Comparison of ENCODE assay signal across 8 mouse cellular contexts in the genomic region with DNA sequence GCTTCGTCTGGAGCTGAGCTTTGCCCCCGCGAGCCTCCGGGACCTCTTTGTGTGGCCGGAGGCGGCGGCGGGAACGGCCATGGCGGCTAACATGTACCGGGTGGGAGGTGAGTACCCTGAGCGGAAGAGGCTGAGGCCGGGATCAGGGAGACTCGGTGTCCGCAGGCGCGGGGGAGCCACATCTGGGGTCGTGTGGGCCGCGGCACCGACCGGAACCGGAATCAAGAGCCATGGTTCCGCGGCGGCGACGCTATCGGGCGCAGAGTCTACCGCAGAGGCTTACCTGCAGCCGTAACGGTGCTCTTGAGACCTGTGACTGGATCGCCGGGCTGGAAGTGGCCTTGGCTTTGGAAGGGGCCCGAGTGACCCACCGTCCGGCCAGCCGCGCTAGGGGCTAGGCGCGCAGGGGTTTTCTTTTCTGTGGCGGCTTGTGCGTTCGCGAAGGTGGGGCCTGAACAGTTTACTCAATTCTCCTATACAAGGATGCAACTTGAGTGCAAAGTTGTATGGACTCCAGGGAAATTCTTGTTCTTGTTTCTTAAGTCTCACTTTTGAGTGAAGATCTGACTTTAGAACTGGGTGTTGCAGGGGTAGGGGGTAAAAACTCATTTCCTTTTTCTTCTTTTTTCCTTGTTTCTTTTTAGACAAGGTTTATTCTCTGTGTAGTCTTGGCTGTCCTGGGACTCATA. TPM values are rescaled to one million over a fixed set of nuclear protein-coding genes. Genes with fewer than 3 reads are reported as not detected.
DNase-seq lines count a peak whose midpoint lies in the region; ATAC-seq lines count a peak whose summit lies in the region.

No protein-coding gene starts in this region.

- peak overlapping the region; percentile 97 for H3K4me3 ChIP-seq in embryonic facial prominence, embryonic 10.5 days
- peak overlapping the region; percentile 97 for H3K4me3 ChIP-seq in hindbrain, embryonic 11.5 days (ENCODE audit: low read depth, low read length)
- H3K4me3 ChIP-seq in liver, embryonic 11.5 days (ENCODE audit: low read depth, low read length): peak overlapping the region; percentile 90
- peak overlapping the region; percentile 94 for H3K4me3 ChIP-seq in neural tube, embryonic 12.5 days

- H3K9ac ChIP-seq in hindbrain, embryonic 11.5 days (ENCODE audit: low read depth, low read length): peak overlapping the region; percentile 100
- H3K9ac ChIP-seq in liver, embryonic 11.5 days (ENCODE audit: low read depth, low read length): peak overlapping the region; percentile 99
- peak overlapping the region; percentile 99 for H3K9ac ChIP-seq in neural tube, embryonic 12.5 days

- H3K4me1 ChIP-seq in embryonic facial prominence, embryonic 10.5 days: peaks cover 38% of the 10 kb centered on the region
- peaks cover 13% of the 10 kb centered on the region for H3K4me1 ChIP-seq in hindbrain, embryonic 11.5 days (replicated peaks; ENCODE audit: control insufficient read depth, insufficient read depth, low read length)
- H3K4me1 ChIP-seq in liver, embryonic 11.5 days (replicated peaks; ENCODE audit: control insufficient read depth, insufficient read depth, low read length): peaks cover 41% of the 10 kb centered on the region
- H3K4me1 ChIP-seq in neural tube, embryonic 12.5 days: peaks cover 27% of the 10 kb centered on the region

- peaks cover 74% of the 10 kb centered on the region for H3K36me3 ChIP-seq in embryonic facial prominence, embryonic 10.5 days (replicated peaks)
- H3K36me3 ChIP-seq in hindbrain, embryonic 11.5 days (ENCODE audit: control insufficient read depth, insufficient read depth, low read length): peaks cover 8% of the 10 kb centered on the region
- peaks cover 32% of the 10 kb centered on the region for H3K36me3 ChIP-seq in liver, embryonic 11.5 days (ENCODE audit: control insufficient read depth, insufficient read depth, low read length)
- peaks cover 25% of the 10 kb centered on the region for H3K36me3 ChIP-seq in neural tube, embryonic 12.5 days

- H3K27ac ChIP-seq in embryonic facial prominence, embryonic 10.5 days (replicated peaks): peak overlapping the region; percentile 99
- H3K27ac ChIP-seq in hindbrain, embryonic 11.5 days (ENCODE audit: low read depth, low read length): peak overlapping the region; percentile 98
- peak overlapping the region; percentile 99 for H3K27ac ChIP-seq in liver, embryonic 11.5 days (ENCODE audit: low read depth, low read length)
- peak overlapping the region; percentile 96 for H3K27ac ChIP-seq in neural tube, embryonic 12.5 days

- WGBS in embryonic facial prominence, embryonic 10.5 days: under 1% methylated on average over 46 of the region's 46 CpGs
- WGBS in hindbrain, embryonic 11.5 days: under 1% methylated on average over 44 of the region's 46 CpGs
- WGBS in liver, embryonic 11.5 days: under 1% methylated on average over 46 of the region's 46 CpGs
- WGBS in neural tube, embryonic 12.5 days: under 1% methylated on average over 46 of the region's 46 CpGs

- DNase-seq in adrenal gland, postnatal 14 days: peak; percentile 76
- no peak for DNase-seq in adrenal gland, adult 8-10 months
- peak; percentile 48 for DNase-seq in 3T3-L1 (ENCODE audit: low read depth, low spot score)
- DNase-seq in embryonic facial prominence, embryonic 10.5 days (ENCODE audit: low spot score): peak; percentile 74
- no peak for DNase-seq in hindbrain, embryonic 11.5 days (ENCODE audit: low spot score)
- no peak for DNase-seq in liver, embryonic 11.5 days (ENCODE audit: low spot score)
- no peak for DNase-seq in c-Kit-positive CD71-positive TER-119-positive erythroid progenitor cells, embryonic 14.5 days (ENCODE audit: low spot score)

- no peaks in the 10 kb centered on the region for H3K27me3 ChIP-seq in embryonic facial prominence, embryonic 10.5 days (replicated peaks; ENCODE audit: low read depth, poor library complexity, severe bottlenecking)
- H3K27me3 ChIP-seq in hindbrain, embryonic 11.5 days (ENCODE audit: control insufficient read depth, insufficient read depth, low read length): no peaks in the 10 kb centered on the region
- no peaks in the 10 kb centered on the region for H3K27me3 ChIP-seq in liver, embryonic 11.5 days (replicated peaks; ENCODE audit: control insufficient read depth, insufficient read depth, low read length)
- H3K27me3 ChIP-seq in neural tube, embryonic 12.5 days (replicated peaks): no peaks in the 10 kb centered on the region

- peak; percentile 65 for ATAC-seq in hindbrain, embryonic 11.5 days (ENCODE audit: low FRiP score)
- peak; percentile 37 for ATAC-seq in liver, embryonic 11.5 days (replicated peaks; ENCODE audit: low FRiP score)
- peak; percentile 72 for ATAC-seq in neural tube, embryonic 12.5 days (ENCODE audit: low FRiP score, low read depth)

- H3K9me3 ChIP-seq in embryonic facial prominence, embryonic 10.5 days: no peaks in the 10 kb centered on the region
- no peaks in the 10 kb centered on the region for H3K9me3 ChIP-seq in hindbrain, embryonic 11.5 days (ENCODE audit: control insufficient read depth, low read length)
- H3K9me3 ChIP-seq in liver, embryonic 11.5 days (ENCODE audit: control insufficient read depth, low read length): no peaks in the 10 kb centered on the region
- no peaks in the 10 kb centered on the region for H3K9me3 ChIP-seq in neural tube, embryonic 12.5 days

- peak overlapping the region; percentile 64 for H3K4me2 ChIP-seq in hindbrain, embryonic 11.5 days (replicated peaks; ENCODE audit: low read depth, low read length)
- H3K4me2 ChIP-seq in liver, embryonic 11.5 days: peak overlapping the region; percentile 75
- peak overlapping the region; percentile 75 for H3K4me2 ChIP-seq in neural tube, embryonic 12.5 days (replicated peaks)

RNA-seq across cellular contexts. Expression of gene Mta2, which starts 0.7 kb away (rescaled TPM):
- 93.1 and 105 TPM in 2 replicates for total RNA-seq in adrenal gland, postnatal 14 days (2021)
- total RNA-seq in adrenal gland, adult 8-10 months (2022): 100 to 1,000 TPM in 2 of 4 experiments, 10 to 100 TPM in 2; 83.4 to 133 (median 102) TPM
- polyA plus RNA-seq in embryonic facial prominence, embryonic 10.5 days (2016; fragmentation: Nextera tagmentation; extraction: Ambion mirVana): 212 and 216 TPM in 2 replicates
- 45.6 and 52.3 TPM in 2 replicates for polyA plus RNA-seq in hindbrain, embryonic 11.5 days (2014; fragmentation: Nextera tagmentation; extraction: Ambion mirVana)
- polyA plus RNA-seq in liver, embryonic 11.5 days (2014; fragmentation: Nextera tagmentation; extraction: Ambion mirVana): 75.6 and 81.1 TPM in 2 replicates
- 175 and 177 TPM in 2 replicates for polyA plus RNA-seq in neural tube, embryonic 12.5 days (2016; fragmentation: Nextera tagmentation; extraction: Ambion mirVana)

RNA-seq across cellular contexts. Expression of gene Tut1, which starts 11.2 kb away (rescaled TPM):
- 20.2 and 21.7 TPM in 2 replicates for total RNA-seq in adrenal gland, postnatal 14 days (2021)
- 10 to 100 TPM; 22.9 to 31.9 (median 26.8) TPM for total RNA-seq in adrenal gland, adult 8-10 months (2022)
- 45.2 and 47.8 TPM in 2 replicates for polyA plus RNA-seq in embryonic facial prominence, embryonic 10.5 days (2016; fragmentation: Nextera tagmentation; extraction: Ambion mirVana)
- 23.7 and 27.8 TPM in 2 replicates for polyA plus RNA-seq in hindbrain, embryonic 11.5 days (2014; fragmentation: Nextera tagmentation; extraction: Ambion mirVana)
- polyA plus RNA-seq in liver, embryonic 11.5 days (2014; fragmentation: Nextera tagmentation; extraction: Ambion mirVana): 42.4 and 43.2 TPM in 2 replicates
- 32.5 and 34.6 TPM in 2 replicates for polyA plus RNA-seq in neural tube, embryonic 12.5 days (2016; fragmentation: Nextera tagmentation; extraction: Ambion mirVana)

RNA-seq across cellular contexts. Expression of gene Eml3, which starts 13.1 kb away (rescaled TPM):
- 45.4 and 49.5 TPM in 2 replicates for total RNA-seq in adrenal gland, postnatal 14 days (2021)
- total RNA-seq in adrenal gland, adult 8-10 months (2022): 10 to 100 TPM; 57.9 to 87.6 (median 79.6) TPM
- 28.9 and 30.1 TPM in 2 replicates for polyA plus RNA-seq in embryonic facial prominence, embryonic 10.5 days (2016; fragmentation: Nextera tagmentation; extraction: Ambion mirVana)
- 6.5 and 7.8 TPM in 2 replicates for polyA plus RNA-seq in hindbrain, embryonic 11.5 days (2014; fragmentation: Nextera tagmentation; extraction: Ambion mirVana)
- 22.6 and 26.1 TPM in 2 replicates for polyA plus RNA-seq in liver, embryonic 11.5 days (2014; fragmentation: Nextera tagmentation; extraction: Ambion mirVana)
- 14.1 and 14.3 TPM in 2 replicates for polyA plus RNA-seq in neural tube, embryonic 12.5 days (2016; fragmentation: Nextera tagmentation; extraction: Ambion mirVana)

RNA-seq across cellular contexts. Expression of gene Rom1, which starts 13.3 kb away (rescaled TPM):
- 25.7 and 33.3 TPM in 2 replicates for total RNA-seq in adrenal gland, postnatal 14 days (2021)
- 10 to 100 TPM; 51.9 to 73.5 (median 54.9) TPM for total RNA-seq in adrenal gland, adult 8-10 months (2022)
- polyA plus RNA-seq in embryonic facial prominence, embryonic 10.5 days (2016; fragmentation: Nextera tagmentation; extraction: Ambion mirVana): 3.1 and 3.8 TPM in 2 replicates
- 1.0 and 1.1 TPM in 2 replicates for polyA plus RNA-seq in hindbrain, embryonic 11.5 days (2014; fragmentation: Nextera tagmentation; extraction: Ambion mirVana)
- 2.4 and 3.9 TPM in 2 replicates for polyA plus RNA-seq in liver, embryonic 11.5 days (2014; fragmentation: Nextera tagmentation; extraction: Ambion mirVana)
- polyA plus RNA-seq in neural tube, embryonic 12.5 days (2016; fragmentation: Nextera tagmentation; extraction: Ambion mirVana): 2.1 and 2.3 TPM in 2 replicates

RNA-seq across cellular contexts. Expression of gene B3gat3, which starts 22.2 kb away (rescaled TPM):
- total RNA-seq in adrenal gland, postnatal 14 days (2021): 52.1 and 53.8 TPM in 2 replicates
- total RNA-seq in adrenal gland, adult 8-10 months (2022): 10 to 100 TPM; 61.3 to 72.9 (median 70.0) TPM
- polyA plus RNA-seq in embryonic facial prominence, embryonic 10.5 days (2016; fragmentation: Nextera tagmentation; extraction: Ambion mirVana): 46.7 and 47.3 TPM in 2 replicates
- 43.5 and 45.8 TPM in 2 replicates for polyA plus RNA-seq in hindbrain, embryonic 11.5 days (2014; fragmentation: Nextera tagmentation; extraction: Ambion mirVana)
- 32.3 and 34.8 TPM in 2 replicates for polyA plus RNA-seq in liver, embryonic 11.5 days (2014; fragmentation: Nextera tagmentation; extraction: Ambion mirVana)
- polyA plus RNA-seq in neural tube, embryonic 12.5 days (2016; fragmentation: Nextera tagmentation; extraction: Ambion mirVana): 84.2 and 91.5 TPM in 2 replicates

Comparison
In these comparisons a context has a peak if more than half of its experiments do, and no peak if none do; other contexts are left out.
1. DNase-seq: peak in adrenal gland, postnatal 14 days (single experiment), 3T3-L1 (single experiment) and embryonic facial prominence, embryonic 10.5 days (single experiment); none in adrenal gland, adult 8-10 months (single experiment), hindbrain, embryonic 11.5 days (single experiment), liver, embryonic 11.5 days (single experiment) and c-Kit-positive CD71-positive TER-119-positive erythroid progenitor cells, embryonic 14.5 days (single experiment).
2. Peak in every context shown above with its lines, with median percentiles within 50 percentile points of each other: H3K27ac ChIP-seq, H3K4me3 ChIP-seq, ATAC-seq, H3K4me2 ChIP-seq and H3K9ac ChIP-seq.